Mouse (Mus musculus) limb, embryonic 11.5 days (tissue): ENCODE data around the gene Mospd2. TPM values are rescaled to one million over a fixed set of nuclear protein-coding genes. Genes with fewer than 3 reads are reported as not detected.

Experiments used
- ATAC-seq: fragments of 200-750 bp; cut with Nextera tagmentation; 2 replicates; pipeline ENCODE4 v1.8.0; 2017; ENCODE audit warnings: low read depth; ENCODE audit not compliant: insufficient number of reproducible peaks, low FRiP score, low TSS enrichment
- DNase-seq: peaks from one replicate; pipeline ENCODE4 v3.0.0-alpha.2; 2015; ENCODE audit warnings: low spot score
- H3K27ac ChIP-seq: fragments of 300-500 bp; sonication (generic); replicated peaks from 2 replicates; pipeline ENCODE4 v1.5.1; 2014; ENCODE audit warnings: low read depth, mild to moderate bottlenecking, low read length
- H3K27me3 ChIP-seq: fragments of 300-500 bp; sonication (generic); 2 replicates; pipeline ENCODE4 v1.6.1; 2014; ENCODE audit warnings: mild to moderate bottlenecking, low read length, mixed read lengths; ENCODE audit not compliant: control insufficient read depth, insufficient read depth
- H3K36me3 ChIP-seq: fragments of 300-500 bp; sonication (generic); 2 replicates; pipeline ENCODE4 v1.6.1; 2014; ENCODE audit warnings: mild to moderate bottlenecking, low read length, moderate library complexity, mixed read lengths; ENCODE audit not compliant: control insufficient read depth, insufficient read depth
- H3K4me1 ChIP-seq: fragments of 300-500 bp; sonication (generic); 2 replicates; pipeline ENCODE4 v1.6.1; 2014; ENCODE audit warnings: low read length, mixed read lengths; ENCODE audit not compliant: control insufficient read depth, insufficient read depth
- H3K4me2 ChIP-seq: fragments of 300-500 bp; sonication (generic); 2 replicates; pipeline ENCODE4 v1.6.1; 2014; ENCODE audit warnings: low read depth, mild to moderate bottlenecking, moderate library complexity; ENCODE audit not compliant: severe bottlenecking
- H3K4me3 ChIP-seq: fragments of 300-500 bp; sonication (generic); 2 replicates; pipeline ENCODE4 v1.5.1; 2014; ENCODE audit warnings: low read depth, low read length
- H3K9ac ChIP-seq: fragments of 300-500 bp; sonication (generic); 2 replicates; pipeline ENCODE4 v1.6.1; 2014; ENCODE audit warnings: mild to moderate bottlenecking, low read length
- H3K9me3 ChIP-seq: fragments of 300-500 bp; sonication (generic); 2 replicates; pipeline ENCODE4 v1.6.1; 2016; ENCODE audit warnings: low read length; ENCODE audit not compliant: control insufficient read depth
- WGBS: fragments of 180-500 bp; shearing (Covaris S2); extraction: QIAGEN DNeasy Blood & Tissue Kit; methylation state at CpG from one replicate; pipeline ENCODE4 v1.1.7; 2014; 5-methylcytosine and 5-hydroxymethylcytosine counted together
- polyA plus RNA-seq: library from polyadenylated mRNA; unstranded; fragments of >200 nt; fragmentation: Nextera tagmentation; extraction: Ambion mirVana; gene quantifications from 2 replicates; pipeline ENCODE4 v1.2.1, GENCODE M21; 2014

The Mospd2 gene
- polyA plus RNA-seq, 1 experiment from 2014 or later, result 16.3 TPM

DNA sequence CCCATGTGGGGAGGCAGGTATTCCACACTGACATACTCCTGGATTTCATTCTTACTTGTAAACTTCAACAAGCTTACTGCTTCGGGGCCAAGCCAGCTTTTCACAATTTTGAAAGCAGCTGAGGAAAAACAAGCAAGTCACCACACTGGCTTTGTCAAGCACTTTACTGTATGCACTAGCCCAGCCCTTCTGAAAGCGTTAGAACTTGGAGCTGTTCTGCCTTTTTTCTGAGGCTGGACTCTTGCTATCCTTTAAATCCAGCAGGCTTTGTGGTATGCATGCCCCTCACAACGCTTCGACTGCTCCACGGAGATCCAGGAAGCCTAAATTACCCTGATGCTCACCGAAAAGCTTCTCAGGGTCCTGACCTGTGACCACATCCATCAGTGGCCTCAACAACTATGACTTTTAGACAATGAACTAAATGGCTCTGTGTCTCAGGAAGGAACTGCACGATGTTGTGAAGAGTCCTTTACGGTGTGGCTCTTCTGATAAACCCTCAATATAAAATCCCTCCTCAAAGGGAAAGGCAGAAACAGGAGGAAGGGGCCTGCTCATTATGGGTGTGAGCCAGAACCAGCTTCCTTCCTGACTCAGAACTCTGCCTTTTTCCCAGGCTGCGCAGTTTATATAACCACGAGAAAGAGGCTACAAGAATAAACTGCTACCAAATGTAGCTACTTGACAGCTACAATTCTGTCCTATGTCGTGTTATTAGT is 28.2 kb downstream of the Mospd2 start:
- Histone ChIP-seq H3K4me3 (no peak overlapping the region), H3K9ac (no peak overlapping the region), H3K27ac (no peak overlapping the region), H3K36me3 (no peaks in the 10 kb centered on the region), H3K27me3 (no peaks in the 10 kb centered on the region), H3K4me2 (no peak overlapping the region), H3K9me3 (no peaks in the 10 kb centered on the region), H3K4me1 (no peaks in the 10 kb centered on the region)
- WGBS, result 54% methylated on average over 11 of the region's 11 CpGs
- no peak for DNase-seq
- no peak for ATAC-seq

DNA sequence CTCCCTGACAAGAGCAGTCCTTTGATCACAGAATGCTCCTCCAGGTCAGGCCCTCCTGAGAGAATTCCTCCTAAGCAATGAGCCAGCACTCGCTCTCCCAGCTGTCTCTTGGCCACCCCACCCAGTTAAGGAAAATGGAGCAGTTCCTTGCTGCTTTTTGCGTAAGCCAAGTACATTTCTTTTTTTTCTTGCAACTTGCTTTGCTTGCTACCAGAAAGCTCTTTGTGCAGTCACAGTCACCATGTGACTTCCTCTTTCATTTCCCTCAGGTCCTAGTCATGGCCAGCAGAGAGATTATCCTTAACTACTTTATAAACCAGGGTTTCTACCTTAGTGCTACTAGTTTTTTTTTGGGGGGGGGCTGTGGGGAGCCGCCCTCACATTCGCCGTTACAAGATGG is 38.6 kb downstream of the Mospd2 start:
- no peak overlapping the region for H3K4me2 ChIP-seq
- DNase-seq, result no peak
- H3K36me3 ChIP-seq, result no peaks in the 10 kb centered on the region
- H3K9ac ChIP-seq, result no peak overlapping the region
- H3K9me3 ChIP-seq, result no peaks in the 10 kb centered on the region
- no peaks in the 10 kb centered on the region for H3K4me1 ChIP-seq
- H3K4me3 ChIP-seq, result no peak overlapping the region
- H3K27ac ChIP-seq, result no peak overlapping the region
- ATAC-seq, result no peak
- no peaks in the 10 kb centered on the region for H3K27me3 ChIP-seq
- WGBS, result 94% methylated on average over 5 of the region's 5 CpGs

DNA sequence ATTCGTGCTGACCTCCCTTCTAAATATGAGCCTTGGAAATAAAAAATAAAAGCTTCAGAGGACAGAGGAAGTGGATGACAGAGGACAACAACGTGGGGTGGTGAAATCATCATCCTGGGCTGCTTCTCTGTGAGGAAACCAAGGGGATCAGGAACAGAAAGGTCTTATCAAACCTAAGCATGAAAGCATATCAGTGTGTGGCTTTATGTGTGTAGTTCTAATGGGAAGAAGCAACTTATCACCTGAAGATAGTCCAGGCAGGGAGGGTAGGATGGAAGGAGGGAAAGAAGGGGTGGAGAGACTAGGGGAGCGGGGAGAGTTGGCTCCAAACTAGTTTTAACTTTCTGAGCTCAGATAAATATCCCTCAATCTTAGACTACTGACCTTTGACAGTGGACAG is 67.2 kb downstream of the Mospd2 start:
- Histone ChIP-seq H3K9ac (no peak overlapping the region), H3K27ac (no peak overlapping the region), H3K4me1 (no peaks in the 10 kb centered on the region), H3K4me2 (no peak overlapping the region), H3K9me3 (no peaks in the 10 kb centered on the region), H3K36me3 (no peaks in the 10 kb centered on the region), H3K27me3 (no peaks in the 10 kb centered on the region), H3K4me3 (no peak overlapping the region)
- DNase-seq (no peak), ATAC-seq (no peak)
- WGBS, result 74% methylated on average over 3 of the region's 3 CpGs

DNA sequence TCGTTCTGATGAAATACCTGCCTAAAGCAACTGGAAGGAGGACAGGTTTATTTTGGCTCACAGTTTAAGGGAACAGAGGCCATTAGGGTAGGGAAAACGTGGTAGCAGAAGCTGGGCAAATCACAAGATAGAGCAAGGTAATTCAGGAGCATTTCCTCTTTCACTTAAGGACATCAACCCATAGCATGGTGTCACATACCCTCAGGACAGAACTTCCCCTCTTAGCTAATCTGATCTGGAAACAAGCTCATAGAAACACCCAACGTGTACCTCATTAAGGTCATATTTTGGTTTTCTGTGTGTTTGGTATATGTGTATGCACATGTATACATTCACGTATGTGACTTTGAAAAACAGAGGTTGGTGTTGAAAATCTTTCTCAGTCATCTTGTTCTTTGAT is 68.0 kb downstream of the Mospd2 start:
- H3K9me3 ChIP-seq, result no peaks in the 10 kb centered on the region
- no peak overlapping the region for H3K27ac ChIP-seq
- 85% methylated on average over 4 of the region's 4 CpGs for WGBS
- no peak overlapping the region for H3K9ac ChIP-seq
- H3K27me3 ChIP-seq, result no peaks in the 10 kb centered on the region
- no peak for ATAC-seq
- no peaks in the 10 kb centered on the region for H3K4me1 ChIP-seq
- H3K36me3 ChIP-seq, result no peaks in the 10 kb centered on the region
- H3K4me3 ChIP-seq, result no peak overlapping the region
- no peak for DNase-seq
- H3K4me2 ChIP-seq, result no peak overlapping the region

DNA sequence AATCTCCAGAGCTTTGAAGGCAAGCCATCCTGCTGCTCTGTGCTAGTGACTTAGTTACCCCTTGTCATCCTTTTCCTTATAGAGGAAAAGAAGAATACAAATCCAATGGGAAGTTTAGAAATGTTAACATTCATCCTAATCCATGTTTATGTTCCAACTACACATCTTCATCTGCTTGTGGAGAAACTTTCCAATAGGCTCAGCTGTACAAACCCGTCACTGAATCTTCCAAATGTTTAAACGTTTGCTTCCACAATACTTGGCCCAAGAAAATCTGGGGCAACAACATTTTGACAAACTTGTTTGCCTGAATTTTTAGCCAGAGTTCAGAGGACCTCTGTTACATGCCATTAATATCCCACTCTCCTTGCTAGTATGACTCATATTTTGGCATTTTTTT is 78.3 kb downstream of the Mospd2 start:
- Histone ChIP-seq H3K9ac (no peak overlapping the region), H3K4me1 (no peaks in the 10 kb centered on the region), H3K9me3 (no peaks in the 10 kb centered on the region), H3K4me2 (no peak overlapping the region), H3K4me3 (no peak overlapping the region), H3K27me3 (no peaks in the 10 kb centered on the region), H3K27ac (no peak overlapping the region), H3K36me3 (no peaks in the 10 kb centered on the region)
- ATAC-seq (no peak), DNase-seq (no peak)
- 79% methylated on average over 2 of the region's 2 CpGs for WGBS

DNA sequence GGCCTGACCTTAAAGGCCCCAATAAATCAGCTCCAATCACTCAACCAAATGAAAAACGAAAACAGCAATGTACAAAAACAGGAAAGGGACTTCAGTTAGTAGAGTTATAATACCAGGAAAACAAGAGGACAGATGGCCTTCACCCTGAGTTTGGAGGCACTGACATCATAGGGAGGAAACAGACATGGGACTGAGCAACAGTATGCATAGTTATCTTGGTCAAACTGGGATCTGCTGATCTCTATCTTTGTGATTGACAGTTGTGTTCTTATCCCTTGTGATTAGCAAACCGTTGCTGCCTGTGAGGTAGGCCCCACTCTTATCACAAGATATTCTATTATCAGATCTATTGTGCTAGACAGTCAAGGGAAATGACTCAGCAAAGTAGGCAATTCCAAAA is 80.4 kb downstream of the Mospd2 start:
- Histone ChIP-seq H3K4me2 (no peak overlapping the region), H3K27me3 (no peaks in the 10 kb centered on the region), H3K4me3 (no peak overlapping the region), H3K36me3 (no peaks in the 10 kb centered on the region), H3K27ac (no peak overlapping the region), H3K9ac (no peak overlapping the region), H3K4me1 (no peaks in the 10 kb centered on the region), H3K9me3 (no peaks in the 10 kb centered on the region)
- no peak for ATAC-seq
- DNase-seq, result no peak
- 35% methylated on average over 2 of the region's 2 CpGs for WGBS

DNA sequence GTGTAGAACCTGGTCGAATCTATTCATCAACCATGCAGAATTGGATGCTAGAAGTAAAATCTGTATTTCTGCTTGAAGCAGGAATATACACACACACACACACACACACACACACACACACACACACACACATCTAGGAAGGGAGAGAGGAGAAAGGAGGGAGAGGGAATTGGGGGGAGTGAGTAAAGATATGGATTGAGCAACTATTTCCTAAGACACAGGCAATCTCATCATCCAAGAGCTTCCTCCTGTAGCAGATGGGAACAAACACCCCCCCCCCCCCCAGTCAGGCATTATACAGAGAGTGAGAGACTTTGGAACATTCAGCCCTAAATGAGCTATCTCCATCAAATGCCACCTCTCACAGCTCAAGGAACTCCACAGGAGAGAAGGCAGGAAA is 93.9 kb downstream of the Mospd2 start:
- no peak overlapping the region for H3K4me2 ChIP-seq
- no peak overlapping the region for H3K9ac ChIP-seq
- H3K27ac ChIP-seq, result no peak overlapping the region
- H3K4me3 ChIP-seq, result no peak overlapping the region
- H3K9me3 ChIP-seq, result no peaks in the 10 kb centered on the region
- no peak for DNase-seq
- 81% methylated on average over 1 of the region's 1 CpGs for WGBS
- ATAC-seq, result no peak
- H3K36me3 ChIP-seq, result no peaks in the 10 kb centered on the region
- H3K4me1 ChIP-seq, result no peaks in the 10 kb centered on the region
- no peaks in the 10 kb centered on the region for H3K27me3 ChIP-seq
